Mouse (Mus musculus) erythroblast, embryonic 14.5 days (primary cell): ENCODE data around the gene Wee2.

Experiments
- GATA1 ChIP-seq: IDR thresholded peaks from 2 replicates; pipeline ENCODE4 v1.6.1; 2012; ENCODE audit warnings: low read length, inconsistent platforms, mixed read lengths
- TAL1 ChIP-seq: IDR thresholded peaks from 3 replicates; pipeline ENCODE4 v1.6.1; 2012; ENCODE audit warnings: low read length, inconsistent platforms, mixed read lengths

DNA sequence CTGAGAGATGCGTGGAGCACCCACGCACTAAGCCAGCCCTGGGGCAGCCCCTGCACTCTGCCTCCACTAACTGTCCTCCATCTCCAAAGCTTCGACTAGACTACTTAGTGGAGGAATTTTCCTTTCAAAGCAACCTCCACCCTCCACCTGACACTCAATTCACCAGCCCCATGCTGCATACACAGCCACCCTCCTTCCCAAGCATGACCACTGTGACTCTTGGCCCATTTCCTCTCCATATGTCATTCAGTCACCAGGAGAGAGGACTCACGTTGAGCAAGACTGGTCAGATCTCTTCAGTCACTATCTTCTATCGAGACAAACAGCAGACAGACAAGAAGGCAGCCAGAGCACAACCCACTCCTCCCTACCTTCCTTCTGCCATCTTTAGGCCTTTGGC lies 25.8 kb upstream of the Wee2 start:
- TF ChIP-seq GATA1 (no peak), TAL1 (no peak)
